Mouse (Mus musculus) small intestine, adult 2 months (tissue): ENCODE data around the gene Olfr1058.
"Not testable (repeated sequence)": the region's sequence is repeated elsewhere in the genome, so short reads cannot be mapped to it uniquely, and the experiment has no call there.

Experiments
- CTCF ChIP-seq: fragments of 200-500 bp; IDR thresholded peaks from 2 replicates; pipeline ENCODE4 v1.5.1; 2012; ENCODE audit warnings: low read depth, mild to moderate bottlenecking, control low read depth, inconsistent platforms, low read length, moderate library complexity, mixed read lengths; ENCODE audit not compliant: insufficient replicate concordance, insufficient read length; ENCODE audit errors: extremely low read depth
- POLR2A ChIP-seq: fragments of 200-500 bp; IDR thresholded peaks from 2 replicates; pipeline ENCODE4 v1.6.1; 2012; ENCODE audit warnings: low read depth, mild to moderate bottlenecking, control low read depth, inconsistent platforms, low read length, moderate library complexity

- not testable (repeated sequence) for TF ChIP-seq CTCF, POLR2A
Measured at GRCm38 (mm10) chr2:86388461-86388860, at the start of gene Olfr1058.
